18 mouse cellular contexts compared by ENCODE assay signal in genomic region chr10:17775079-17775478, GRCm38 (mm10). TPM values are rescaled to one million over a fixed set of nuclear protein-coding genes. Genes with fewer than 3 reads are reported as not detected.
DNase-seq lines count a peak whose midpoint lies in the region; ATAC-seq and TF ChIP-seq lines count a peak whose summit lies in the region.
"Had no signal": no experiment of that assay in that cellular context is flagged by ENCODE, and none has a peak within 500 bp of the region (broad histone marks: within the 10 kb centered on the region; RNA-seq: fewer than 3 reads in every experiment).

No protein-coding gene starts in this region.

- H3K4me2 ChIP-seq in embryonic facial prominence, embryonic 14.5 days (ENCODE audit: low read depth, low read length) = no peak overlapping the region
- H3K4me2 ChIP-seq in myocyte (ENCODE audit: low read depth) = peak overlapping the region; percentile 48
- H3K4me2 ChIP-seq in midbrain, embryonic 16.5 days (ENCODE audit: low read length) = no peak overlapping the region
- H3K4me2 ChIP-seq: embryonic facial prominence, embryonic 13.5 days; heart, embryonic 15.5 days; hindbrain, embryonic 13.5 days; liver, embryonic 11.5 days had no signal

- ATAC-seq in embryonic facial prominence, embryonic 14.5 days (ENCODE audit: low read depth) = no peak
- no peak for ATAC-seq in frontal cortex, adult (ENCODE audit: low TSS enrichment)
- ATAC-seq in midbrain, embryonic 16.5 days = no peak

- no peaks in the 10 kb centered on the region for H3K36me3 ChIP-seq in embryonic facial prominence, embryonic 14.5 days (ENCODE audit: control insufficient read depth, insufficient read depth, low read length)
- no peaks in the 10 kb centered on the region for H3K36me3 ChIP-seq in embryonic facial prominence, embryonic 10.5 days (replicated peaks)
- H3K36me3 ChIP-seq in C2C12 (ENCODE audit: control insufficient read depth, insufficient read depth) (no peaks in the 10 kb centered on the region), myocyte (ENCODE audit: control insufficient read depth, insufficient read depth) (no peaks in the 10 kb centered on the region)
- no peaks in the 10 kb centered on the region for H3K36me3 ChIP-seq in midbrain, embryonic 16.5 days (ENCODE audit: control insufficient read depth, insufficient read depth, low read length)
- H3K36me3 ChIP-seq: embryonic facial prominence, embryonic 13.5 days; heart, embryonic 15.5 days; hindbrain, embryonic 13.5 days had no signal

- H3ac ChIP-seq in C2C12 (ENCODE audit: control insufficient read depth, insufficient read length, low read depth) (no peak overlapping the region), myocyte (ENCODE audit: control insufficient read depth, insufficient read length) (no peak overlapping the region)

- TF ChIP-seq CTCF in C2C12 (IDR thresholded peaks at IDR 0.05; ENCODE audit: control insufficient read depth, insufficient read depth, insufficient read length) = no peak
- TF ChIP-seq CTCF in bone marrow macrophage, adult 2 months (IDR thresholded peaks at IDR 0.05; ENCODE audit: low read depth, low read length) = no peak

- H3K79me2 ChIP-seq in C2C12 (ENCODE audit: control insufficient read depth, insufficient read depth) = no peaks in the 10 kb centered on the region
- no peaks in the 10 kb centered on the region for H3K79me2 ChIP-seq in myocyte (ENCODE audit: control insufficient read depth, insufficient read depth)

- TF ChIP-seq POLR2A in bone marrow macrophage, adult 2 months (IDR thresholded peaks at IDR 0.05; ENCODE audit: borderline replicate concordance, low read depth, low read length) = no peak
- no peak for TF ChIP-seq POLR2A in myocyte (IDR thresholded peaks at IDR 0.05; ENCODE audit: insufficient read length, low read depth)

- no peak overlapping the region for H3K4me3 ChIP-seq in embryonic facial prominence, embryonic 14.5 days (ENCODE audit: low read depth, low read length)
- H3K4me3 ChIP-seq in embryonic facial prominence, embryonic 10.5 days = no peak overlapping the region
- H3K4me3 ChIP-seq in C2C12 (ENCODE audit: insufficient read depth, poor library complexity, severe bottlenecking) (no peak overlapping the region), myocyte (no peak overlapping the region)
- no peak overlapping the region for H3K4me3 ChIP-seq in bone marrow macrophage, adult 2 months (ENCODE audit: insufficient read depth, low read length)
- no peak overlapping the region for H3K4me3 ChIP-seq in midbrain, embryonic 16.5 days (ENCODE audit: low read depth, low read length)
- H3K4me3 ChIP-seq: embryonic facial prominence, embryonic 13.5 days; heart, embryonic 15.5 days; hindbrain, embryonic 13.5 days had no signal

- H3K27me3 ChIP-seq in embryonic facial prominence, embryonic 14.5 days (replicated peaks; ENCODE audit: control insufficient read depth, insufficient read depth, low read length) = no peaks in the 10 kb centered on the region
- no peaks in the 10 kb centered on the region for H3K27me3 ChIP-seq in embryonic facial prominence, embryonic 10.5 days (replicated peaks; ENCODE audit: low read depth, poor library complexity, severe bottlenecking)
- H3K27me3 ChIP-seq in C2C12 (ENCODE audit: control insufficient read depth, insufficient read depth, insufficient read length) (no peaks in the 10 kb centered on the region), myocyte (ENCODE audit: control insufficient read depth, insufficient read depth, insufficient read length) (no peaks in the 10 kb centered on the region)
- H3K27me3 ChIP-seq in midbrain, embryonic 16.5 days (ENCODE audit: control insufficient read depth, insufficient read depth, low read depth, low read length) = no peaks in the 10 kb centered on the region
- H3K27me3 ChIP-seq: embryonic facial prominence, embryonic 13.5 days; heart, embryonic 15.5 days; hindbrain, embryonic 13.5 days had no signal

- peak; percentile 62 for DNase-seq in embryonic facial prominence, embryonic 14.5 days (ENCODE audit: low spot score)
- no peak for DNase-seq in embryonic facial prominence, embryonic 10.5 days (ENCODE audit: low spot score)
- DNase-seq in retina, embryonic 14.5 days (ENCODE audit: low spot score) = no peak
- DNase-seq: B cell, adult 2 months; cerebellum, adult 11 months; gastrocnemius, postnatal 36 days; kidney, adult 11 months; kidney, postnatal 36 days; right cerebral cortex, postnatal 4 days had no signal

- 0 out of 2 replicates have a peak, but pooled peaks cover 3% of the 10 kb centered on the region for H3K4me1 ChIP-seq in embryonic facial prominence, embryonic 14.5 days (ENCODE audit: control insufficient read depth, insufficient read depth, low read length)
- peaks cover 3% of the 10 kb centered on the region; the same call in 1 of the 2 replicates for H3K4me1 ChIP-seq in embryonic facial prominence, embryonic 10.5 days
- H3K4me1 ChIP-seq in bone marrow macrophage, adult 2 months (ENCODE audit: control insufficient read depth, insufficient read depth, low read length) = peaks cover 34% of the 10 kb centered on the region
- H3K4me1 ChIP-seq in midbrain, embryonic 16.5 days (ENCODE audit: control insufficient read depth, insufficient read depth, low read length) = no peaks in the 10 kb centered on the region
- H3K4me1 ChIP-seq: embryonic facial prominence, embryonic 13.5 days; hindbrain, embryonic 13.5 days had no signal

- H3K79me3 ChIP-seq in C2C12 (ENCODE audit: low read depth) = no peaks in the 10 kb centered on the region

- H3K9me3 ChIP-seq in embryonic facial prominence, embryonic 14.5 days (ENCODE audit: control insufficient read depth, low read length) = no peaks in the 10 kb centered on the region
- no peaks in the 10 kb centered on the region for H3K9me3 ChIP-seq in embryonic facial prominence, embryonic 10.5 days
- H3K9me3 ChIP-seq in midbrain, embryonic 16.5 days (replicated peaks; ENCODE audit: control insufficient read depth, low read length, poor library complexity, severe bottlenecking) = no peaks in the 10 kb centered on the region
- H3K9me3 ChIP-seq: embryonic facial prominence, embryonic 13.5 days; heart, embryonic 15.5 days; hindbrain, embryonic 13.5 days had no signal

- H3K9ac ChIP-seq in embryonic facial prominence, embryonic 14.5 days (ENCODE audit: low read depth, low read length) = no peak overlapping the region
- H3K9ac ChIP-seq in midbrain, embryonic 16.5 days (ENCODE audit: low read depth, low read length) = no peak overlapping the region
- H3K9ac ChIP-seq: embryonic facial prominence, embryonic 13.5 days; heart, embryonic 15.5 days; hindbrain, embryonic 13.5 days had no signal

- no peak overlapping the region for H3K27ac ChIP-seq in embryonic facial prominence, embryonic 14.5 days (replicated peaks; ENCODE audit: low read depth, low read length)
- H3K27ac ChIP-seq in embryonic facial prominence, embryonic 10.5 days (replicated peaks) = no peak overlapping the region
- peak overlapping the region; percentile 59 for H3K27ac ChIP-seq in bone marrow macrophage, adult 2 months (ENCODE audit: insufficient read depth, low read depth, low read length)
- H3K27ac ChIP-seq in midbrain, embryonic 16.5 days (ENCODE audit: low read length) = no peak overlapping the region
- H3K27ac ChIP-seq: embryonic facial prominence, embryonic 13.5 days; heart, embryonic 15.5 days; hindbrain, embryonic 13.5 days had no signal

- WGBS in embryonic facial prominence, embryonic 14.5 days = 34% methylated on average over 4 of the region's 4 CpGs
- 69% methylated on average over 4 of the region's 4 CpGs for WGBS in embryonic facial prominence, embryonic 10.5 days
- WGBS in midbrain, embryonic 16.5 days = 90% methylated on average over 4 of the region's 4 CpGs

TF ChIP-seq in C2C12, 6 proteins besides CTCF, POLR2A, EP300 and RAD21:
- TF ChIP-seq MYOG (IDR thresholded peaks at IDR 0.05; ENCODE audit: control insufficient read depth, extremely low read depth, insufficient read length) (no peak), USF1 (IDR thresholded peaks at IDR 0.05; ENCODE audit: low read depth) (no peak), MAX (IDR thresholded peaks at IDR 0.05) (peak; percentile 83), CEBPB (IDR thresholded peaks at IDR 0.05; ENCODE audit: low read depth) (peak; percentile 91), MYOD1 (IDR thresholded peaks at IDR 0.05; ENCODE audit: control insufficient read depth, insufficient read length, low read depth) (peak; percentile 51), FOSL1 (IDR thresholded peaks at IDR 0.05; ENCODE audit: insufficient read depth, low read length, poor library complexity, severe bottlenecking) (peak; percentile 51)

TF ChIP-seq in myocyte, 11 proteins besides CTCF, POLR2A, EP300 and RAD21 (continues in another document):
- TF ChIP-seq MAX (IDR thresholded peaks at IDR 0.05; ENCODE audit: low read depth) (no peak), POLR2AphosphoS2 (IDR thresholded peaks at IDR 0.05; ENCODE audit: insufficient read length, low read depth) (no peak), USF1 (IDR thresholded peaks at IDR 0.05; ENCODE audit: low read depth) (no peak), MYOD1 (IDR thresholded peaks at IDR 0.05; ENCODE audit: control insufficient read depth in 1 of 3, insufficient read length in 2 of 3, low read depth in 2 of 3) (no peak), SRF (IDR thresholded peaks at IDR 0.05; ENCODE audit: control insufficient read depth, insufficient read length, low read depth) (no peak), TCF12 (IDR thresholded peaks at IDR 0.05; ENCODE audit: insufficient read depth, poor library complexity, severe bottlenecking) (no peak), TCF3 (IDR thresholded peaks at IDR 0.05; ENCODE audit: insufficient read length, low read depth) (peak; percentile 7), MYOG (IDR thresholded peaks at IDR 0.05; ENCODE audit: control insufficient read depth in 1 of 3, insufficient read depth in 1 of 3, insufficient read length in 2 of 3, low read depth in 2 of 3) (no peak)

RNA-seq across cellular contexts. Expression of gene Txlnb, which starts 20.9 kb away (rescaled TPM):
- polyA plus RNA-seq in embryonic facial prominence, embryonic 14.5 days (2014; fragmentation: Nextera tagmentation; extraction: Ambion mirVana) = 6.7 and 8.2 TPM in 2 replicates
- 0.98 and 1.6 TPM in 2 replicates for polyA plus RNA-seq in embryonic facial prominence, embryonic 10.5 days (2016; fragmentation: Nextera tagmentation; extraction: Ambion mirVana)
- polyA plus RNA-seq in C2C12 (2012; fragmentation: generic; extraction: Trizol) (0.07 TPM), myocyte (2012; fragmentation: generic; extraction: Trizol) (7.0 TPM)
- polyA plus RNA-seq in bone marrow macrophage, adult 2 months (2012; ENCODE audit: insufficient read depth, insufficient read length, missing spikeins) = 0.72 and 0.82 TPM in 2 replicates
- polyA plus RNA-seq in midbrain, embryonic 16.5 days (2015; fragmentation: Nextera tagmentation; extraction: Ambion mirVana) = 0.87 and 1.6 TPM in 2 replicates

RNA-seq across cellular contexts. Expression of gene Cited2, which starts 52.1 kb away (rescaled TPM):
- 37.5 and 40.6 TPM in 2 replicates for polyA plus RNA-seq in embryonic facial prominence, embryonic 14.5 days (2014; fragmentation: Nextera tagmentation; extraction: Ambion mirVana)
- polyA plus RNA-seq in embryonic facial prominence, embryonic 10.5 days (2016; fragmentation: Nextera tagmentation; extraction: Ambion mirVana) = 43.6 and 53.3 TPM in 2 replicates
- polyA plus RNA-seq in C2C12 (2012; fragmentation: generic; extraction: Trizol) (136 TPM), myocyte (2012; fragmentation: generic; extraction: Trizol) (70.4 TPM)
- polyA plus RNA-seq in bone marrow macrophage, adult 2 months (2012; ENCODE audit: insufficient read depth, insufficient read length, missing spikeins) = 136 and 143 TPM in 2 replicates
- polyA plus RNA-seq in midbrain, embryonic 16.5 days (2015; fragmentation: Nextera tagmentation; extraction: Ambion mirVana) = 52.8 and 59.7 TPM in 2 replicates
